32 mouse cellular contexts compared by ENCODE assay signal in genomic region chr11:21046188-21046587, GRCm38 (mm10). TPM values are rescaled to one million over a fixed set of nuclear protein-coding genes. Genes with fewer than 3 reads are reported as not detected.
DNase-seq lines count a peak whose midpoint lies in the region; ATAC-seq and TF ChIP-seq lines count a peak whose summit lies in the region.
"Had no signal": no experiment of that assay in that cellular context is flagged by ENCODE, and none has a peak within 500 bp of the region (broad histone marks: within the 10 kb centered on the region; RNA-seq: fewer than 3 reads in every experiment).

No protein-coding gene starts in this region.

- no peak overlapping the region for H3K27ac ChIP-seq in lung, postnatal 0 days (ENCODE audit: low read length)
- H3K27ac ChIP-seq in kidney, embryonic 15.5 days: no peak overlapping the region
- no peak overlapping the region for H3K27ac ChIP-seq in stomach, postnatal 0 days (replicated peaks)
- H3K27ac ChIP-seq: forebrain, embryonic 15.5 days; heart, adult 2 months; heart, embryonic 13.5 days; hindbrain, embryonic 10.5 days; hindbrain, embryonic 15.5 days; limb, embryonic 10.5 days; limb, embryonic 15.5 days; neural tube, embryonic 12.5 days had no signal

- H3K36me3 ChIP-seq in lung, postnatal 0 days (ENCODE audit: insufficient read depth, low read length): no peaks in the 10 kb centered on the region
- H3K36me3 ChIP-seq in kidney, embryonic 15.5 days: no peaks in the 10 kb centered on the region
- H3K36me3 ChIP-seq in stomach, postnatal 0 days (ENCODE audit: control insufficient read depth, insufficient read depth, low read length): no peaks in the 10 kb centered on the region
- H3K36me3 ChIP-seq: forebrain, embryonic 15.5 days; heart, embryonic 13.5 days; hindbrain, embryonic 10.5 days; hindbrain, embryonic 15.5 days; limb, embryonic 10.5 days; limb, embryonic 15.5 days; neural tube, embryonic 12.5 days had no signal

- no peak overlapping the region for H3K9ac ChIP-seq in lung, postnatal 0 days (replicated peaks; ENCODE audit: low read depth)
- H3K9ac ChIP-seq in kidney, embryonic 15.5 days: no peak overlapping the region
- H3K9ac ChIP-seq in stomach, postnatal 0 days (ENCODE audit: low read length): no peak overlapping the region
- H3K9ac ChIP-seq: forebrain, embryonic 15.5 days; heart, embryonic 13.5 days; hindbrain, embryonic 15.5 days; limb, embryonic 15.5 days; neural tube, embryonic 12.5 days had no signal

- no peak for TF ChIP-seq POLR2A in lung, adult 2 months (IDR thresholded peaks at IDR 0.05; ENCODE audit: borderline replicate concordance, extremely low read depth, low read depth, low read length)

- peak; percentile 37 for DNase-seq in lung, postnatal 0 days (ENCODE audit: low spot score)
- no peak for DNase-seq in lung, adult 2 months
- DNase-seq in right cerebral cortex, postnatal 10 days (ENCODE audit: low spot score in 2 of 2): no peak
- DNase-seq in stomach, postnatal 0 days (ENCODE audit: low spot score): no peak
- DNase-seq: adrenal gland, adult 2 months; cerebellum, adult 18-20 months; cerebellum, postnatal 10 days; gastrocnemius, postnatal 25 days; heart, adult 2 months; heart, postnatal 10 days; kidney, adult 11 months; kidney, postnatal 4 days; layer of hippocampus, postnatal 36 days; lung, postnatal 10 days; thymus, adult 18-20 months; thymus, postnatal 25 days had no signal

- ATAC-seq in lung, postnatal 0 days: no peak
- ATAC-seq in common myeloid progenitor, adult 5-6 weeks (replicated peaks; ENCODE audit: low read depth, poor library complexity, severe bottlenecking): peak; percentile 88
- peak; percentile 93 for ATAC-seq in megakaryocyte progenitor cell, adult 5-6 weeks (replicated peaks; ENCODE audit: poor library complexity)
- no peak for ATAC-seq in kidney, embryonic 15.5 days (replicated peaks; ENCODE audit: low FRiP score)
- ATAC-seq in stomach, postnatal 0 days (ENCODE audit: low FRiP score, low TSS enrichment): no peak
- ATAC-seq: activated CD4-positive, CD25-positive, alpha-beta regulatory T cell, adult 4 months; forebrain, embryonic 15.5 days; inflammation-experienced regulatory T-cells, adult 6 months; midbrain, embryonic 16.5 days had no signal

- H3K9me3 ChIP-seq in lung, postnatal 0 days (ENCODE audit: low read length): no peaks in the 10 kb centered on the region
- no peaks in the 10 kb centered on the region for H3K9me3 ChIP-seq in kidney, embryonic 15.5 days (replicated peaks)
- no peaks in the 10 kb centered on the region for H3K9me3 ChIP-seq in stomach, postnatal 0 days (ENCODE audit: control insufficient read depth, low read length)
- H3K9me3 ChIP-seq: forebrain, embryonic 15.5 days; heart, embryonic 13.5 days; hindbrain, embryonic 10.5 days; hindbrain, embryonic 15.5 days; limb, embryonic 10.5 days; limb, embryonic 15.5 days; neural tube, embryonic 12.5 days had no signal

- no peaks in the 10 kb centered on the region for H3K27me3 ChIP-seq in lung, postnatal 0 days (replicated peaks; ENCODE audit: insufficient read depth, low read length)
- no peaks in the 10 kb centered on the region for H3K27me3 ChIP-seq in kidney, embryonic 15.5 days
- H3K27me3 ChIP-seq in stomach, postnatal 0 days (ENCODE audit: control insufficient read depth, insufficient read depth, low read length): no peaks in the 10 kb centered on the region
- H3K27me3 ChIP-seq: CH12.LX; forebrain, embryonic 15.5 days; heart, embryonic 13.5 days; hindbrain, embryonic 15.5 days; limb, embryonic 15.5 days; neural tube, embryonic 12.5 days had no signal

- H3K4me2 ChIP-seq in lung, postnatal 0 days (replicated peaks; ENCODE audit: low read depth, low read length): no peak overlapping the region
- no peak overlapping the region for H3K4me2 ChIP-seq in kidney, embryonic 15.5 days
- H3K4me2 ChIP-seq in stomach, postnatal 0 days (replicated peaks; ENCODE audit: low read depth): no peak overlapping the region
- H3K4me2 ChIP-seq: forebrain, embryonic 15.5 days; heart, embryonic 13.5 days; hindbrain, embryonic 15.5 days; limb, embryonic 15.5 days; midbrain, embryonic 11.5 days; neural tube, embryonic 12.5 days had no signal

- H3K4me1 ChIP-seq in lung, postnatal 0 days (ENCODE audit: insufficient read depth, low read depth, low read length): no peaks in the 10 kb centered on the region
- H3K4me1 ChIP-seq in lung, adult 2 months (ENCODE audit: control insufficient read depth, insufficient read depth, low read length): no peaks in the 10 kb centered on the region
- no peaks in the 10 kb centered on the region for H3K4me1 ChIP-seq in kidney, embryonic 15.5 days
- H3K4me1 ChIP-seq in stomach, postnatal 0 days (replicated peaks; ENCODE audit: control insufficient read depth, insufficient read depth): no peaks in the 10 kb centered on the region
- H3K4me1 ChIP-seq: forebrain, embryonic 15.5 days; hindbrain, embryonic 10.5 days; hindbrain, embryonic 15.5 days; limb, embryonic 10.5 days; limb, embryonic 15.5 days; neural tube, embryonic 12.5 days had no signal

- H3K4me3 ChIP-seq in lung, postnatal 0 days (ENCODE audit: low read depth, low read length): no peak overlapping the region
- no peak overlapping the region for H3K4me3 ChIP-seq in lung, adult 2 months (replicated peaks; ENCODE audit: extremely low read depth, low read depth, low read length)
- H3K4me3 ChIP-seq in kidney, embryonic 15.5 days (replicated peaks): no peak overlapping the region
- no peak overlapping the region for H3K4me3 ChIP-seq in stomach, postnatal 0 days (ENCODE audit: low read depth, low read length)
- H3K4me3 ChIP-seq: forebrain, embryonic 15.5 days; heart, adult 2 months; heart, embryonic 13.5 days; hindbrain, embryonic 10.5 days; hindbrain, embryonic 15.5 days; limb, embryonic 10.5 days; limb, embryonic 15.5 days; myocyte; neural tube, embryonic 12.5 days had no signal

- 76% methylated on average over 2 of the region's 2 CpGs for WGBS in lung, postnatal 0 days
- WGBS in lung, adult 2 months: 83% methylated on average over 2 of the region's 2 CpGs
- 89% methylated on average over 2 of the region's 2 CpGs for WGBS in kidney, embryonic 15.5 days
- WGBS in stomach, postnatal 0 days: 80% methylated on average over 2 of the region's 2 CpGs

- TF ChIP-seq CTCF in lung, postnatal 0 days (IDR thresholded peaks at IDR 0.05): no peak
- TF ChIP-seq CTCF in lung, adult 2 months (IDR thresholded peaks at IDR 0.05; ENCODE audit: insufficient read depth, low read length): no peak
- TF ChIP-seq CTCF in stomach, postnatal 0 days (IDR thresholded peaks at IDR 0.05; ENCODE audit: low read depth): no peak

- TF ChIP-seq EP300 in lung, postnatal 0 days (IDR thresholded peaks at IDR 0.05): no peak
- no peak for TF ChIP-seq EP300 in stomach, postnatal 0 days (optimal IDR thresholded peaks at IDR 0.05)

RNA-seq across cellular contexts. Expression of gene Peli1, which starts 44.9 kb away (rescaled TPM):
- polyA plus RNA-seq in lung, postnatal 0 days (2015; fragmentation: Nextera tagmentation; extraction: Ambion mirVana): 44.8 and 46.4 TPM in 2 replicates
- polyA plus RNA-seq in lung, adult 2 months (2012; rRNA removed): 24.4 and 36.2 TPM in 2 replicates
- 24.1 and 25.0 TPM in 2 replicates for total RNA-seq in common myeloid progenitor, adult 5-6 weeks (2017)
- 18.1 and 21.1 TPM in 2 replicates for total RNA-seq in megakaryocyte progenitor cell, adult 5-6 weeks (2015)
- total RNA-seq in megakaryocyte progenitor cell, adult 5-6 weeks (2017): 11.2 and 14.1 TPM in 2 replicates
- 44.3 and 45.4 TPM in 2 replicates for polyA plus RNA-seq in kidney, embryonic 15.5 days (2015; fragmentation: Nextera tagmentation; extraction: Ambion mirVana)
- polyA plus RNA-seq in stomach, postnatal 0 days (2015; fragmentation: Nextera tagmentation; extraction: Ambion mirVana): 23.8 and 25.3 TPM in 2 replicates

Comparison
In these comparisons a context has a peak if more than half of its experiments do, and no peak if none do; other contexts are left out.
1. ATAC-seq: peak in common myeloid progenitor, adult 5-6 weeks (single experiment) and megakaryocyte progenitor cell, adult 5-6 weeks (single experiment); none in lung, postnatal 0 days (single experiment), kidney, embryonic 15.5 days (single experiment) and stomach, postnatal 0 days (single experiment).